Comparison of ENCODE assay signal across 10 mouse cellular contexts in the genomic region with DNA sequence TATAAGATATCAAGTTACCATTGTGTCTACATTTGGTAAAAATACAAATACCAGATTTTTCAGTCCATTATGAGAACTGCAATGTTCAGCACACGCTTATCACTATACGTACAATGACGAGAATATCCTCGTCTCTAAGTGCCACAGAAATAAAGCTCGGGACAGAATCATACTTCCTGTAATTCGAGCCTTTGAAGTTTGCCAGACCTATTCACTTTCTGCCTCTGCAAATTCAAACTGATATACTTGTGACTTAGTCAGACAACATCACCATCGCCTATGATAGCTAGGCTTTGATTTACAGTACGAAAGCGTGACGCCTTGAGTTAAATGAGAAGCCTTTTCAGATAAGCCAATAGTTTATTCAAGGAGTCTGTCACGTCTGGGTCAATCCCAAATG. TPM values are rescaled to one million over a fixed set of nuclear protein-coding genes. Genes with fewer than 3 reads are reported as not detected.
A peak's percentile ranks its signal among the peaks of the same experiment; 100 is the strongest.
DNase-seq lines count a peak whose midpoint lies in the region; ATAC-seq and TF ChIP-seq lines count a peak whose summit lies in the region.
"Had no signal": no experiment of that assay in that cellular context is flagged by ENCODE, and none has a peak within 500 bp of the region (broad histone marks: within the 10 kb centered on the region; RNA-seq: fewer than 3 reads in every experiment).

No protein-coding gene starts in this region.

- TF ChIP-seq CTCF in C2C12 (IDR thresholded peaks at IDR 0.05; ENCODE audit: control insufficient read depth, insufficient read depth, insufficient read length) = no peak

- H3K79me3 ChIP-seq in C2C12 (ENCODE audit: low read depth) = peaks cover 52% of the 10 kb centered on the region

- intact Hi-C loops in left cerebral cortex, postnatal 25 days (cut with DNase I) = no loop called here

- H3ac ChIP-seq in C2C12 (ENCODE audit: control insufficient read depth, insufficient read length, low read depth) = peak overlapping the region; percentile 6

- H3K27ac ChIP-seq in heart, embryonic 10.5 days = 0 out of 2 replicates have a peak overlapping the region, but pooled peaks have one; percentile 59
- peak overlapping the region; percentile 21 for H3K27ac ChIP-seq in heart, embryonic 16.5 days (ENCODE audit: low read length)
- H3K27ac ChIP-seq in liver, embryonic 11.5 days (ENCODE audit: low read depth, low read length) = no peak overlapping the region

- H3K9me3 ChIP-seq in heart, embryonic 10.5 days = no peaks in the 10 kb centered on the region
- H3K9me3 ChIP-seq in heart, embryonic 16.5 days (replicated peaks; ENCODE audit: control insufficient read depth, low read length) = no peaks in the 10 kb centered on the region
- no peaks in the 10 kb centered on the region for H3K9me3 ChIP-seq in liver, embryonic 11.5 days (ENCODE audit: control insufficient read depth, low read length)

- H3K4me3 ChIP-seq in heart, embryonic 10.5 days = peak overlapping the region; percentile 88
- peak overlapping the region; percentile 67 for H3K4me3 ChIP-seq in C2C12 (ENCODE audit: insufficient read depth, poor library complexity, severe bottlenecking)
- peak overlapping the region; percentile 94 for H3K4me3 ChIP-seq in heart, embryonic 16.5 days (ENCODE audit: low read length)
- H3K4me3 ChIP-seq in liver, embryonic 11.5 days (ENCODE audit: low read depth, low read length) = peak overlapping the region; percentile 24

- no peaks in the 10 kb centered on the region for H3K27me3 ChIP-seq in heart, embryonic 10.5 days (ENCODE audit: insufficient read depth, poor library complexity, severe bottlenecking)
- H3K27me3 ChIP-seq in C2C12 (ENCODE audit: control insufficient read depth, insufficient read depth, insufficient read length) = no peaks in the 10 kb centered on the region
- H3K27me3 ChIP-seq in heart, embryonic 16.5 days (ENCODE audit: control insufficient read depth, insufficient read depth, low read length) = no peaks in the 10 kb centered on the region
- H3K27me3 ChIP-seq in liver, embryonic 11.5 days (replicated peaks; ENCODE audit: control insufficient read depth, insufficient read depth, low read length) = peaks cover 6% of the 10 kb centered on the region; the same call in 1 of the 2 replicates

- ATAC-seq in heart, embryonic 16.5 days (replicated peaks; ENCODE audit: extremely low read depth, insufficient read depth, low FRiP score) = 0 out of 2 replicates have a peak, but pooled peaks have one; percentile 12
- no peak for ATAC-seq in liver, embryonic 11.5 days (replicated peaks; ENCODE audit: low FRiP score)

- H3K4me2 ChIP-seq in heart, embryonic 16.5 days (ENCODE audit: low read depth, low read length) = peak overlapping the region; percentile 73
- H3K4me2 ChIP-seq in liver, embryonic 11.5 days = peak overlapping the region; percentile 50

- H3K79me2 ChIP-seq in C2C12 (ENCODE audit: control insufficient read depth, insufficient read depth) = peaks cover 69% of the 10 kb centered on the region

- no peak for DNase-seq in heart, embryonic 10.5 days (ENCODE audit: low spot score)
- DNase-seq in heart, adult 11 months = no peak
- DNase-seq in liver, embryonic 11.5 days (ENCODE audit: low spot score) = no peak
- no peak for DNase-seq in left cerebral cortex, postnatal 25 days (ENCODE audit: low spot score in 2 of 2)
- no peak for DNase-seq in layer of hippocampus, postnatal 36 days
- no peak for DNase-seq in adrenal gland, postnatal 4 days (ENCODE audit: low spot score in 2 of 2)
- DNase-seq: adrenal gland, adult 8-10 months; spleen, adult 18-20 months had no signal

- no peaks in the 10 kb centered on the region for H3K36me3 ChIP-seq in heart, embryonic 10.5 days
- H3K36me3 ChIP-seq in C2C12 (ENCODE audit: control insufficient read depth, insufficient read depth) = no peaks in the 10 kb centered on the region
- H3K36me3 ChIP-seq in heart, embryonic 16.5 days (ENCODE audit: control insufficient read depth, insufficient read depth) = no peaks in the 10 kb centered on the region
- no peaks in the 10 kb centered on the region for H3K36me3 ChIP-seq in liver, embryonic 11.5 days (ENCODE audit: control insufficient read depth, insufficient read depth, low read length)

- H3K4me1 ChIP-seq in heart, embryonic 10.5 days = peaks cover 4% of the 10 kb centered on the region; the same call in 1 of the 2 replicates
- H3K4me1 ChIP-seq in heart, embryonic 16.5 days (ENCODE audit: control insufficient read depth, insufficient read depth, low read length) = 0 out of 2 replicates have a peak, but pooled peaks cover 6% of the 10 kb centered on the region
- no peaks in the 10 kb centered on the region; the same call in 1 of the 2 replicates for H3K4me1 ChIP-seq in liver, embryonic 11.5 days (replicated peaks; ENCODE audit: control insufficient read depth, insufficient read depth, low read length)

- H3K9ac ChIP-seq in heart, embryonic 16.5 days (ENCODE audit: low read length) = peak overlapping the region; percentile 63
- H3K9ac ChIP-seq in liver, embryonic 11.5 days (ENCODE audit: low read depth, low read length) = no peak overlapping the region

- 17% methylated on average over 11 of the region's 11 CpGs for WGBS in heart, embryonic 10.5 days
- 5% methylated on average over 11 of the region's 11 CpGs for WGBS in heart, embryonic 16.5 days
- WGBS in liver, embryonic 11.5 days = 22% methylated on average over 11 of the region's 11 CpGs

TF ChIP-seq in C2C12, 6 proteins besides CTCF, POLR2A, EP300 and RAD21:
- TF ChIP-seq MYOD1 (IDR thresholded peaks at IDR 0.05; ENCODE audit: control insufficient read depth, insufficient read length, low read depth) (no peak), CEBPB (IDR thresholded peaks at IDR 0.05; ENCODE audit: low read depth) (no peak)

RNA-seq across cellular contexts. Expression of a gene that starts 1.6 kb away (rescaled TPM):
- polyA plus RNA-seq in heart, embryonic 10.5 days (2016; fragmentation: Nextera tagmentation; extraction: Ambion mirVana) = 11.5 and 12.9 TPM in 2 replicates
- polyA plus RNA-seq in C2C12 (2012; fragmentation: generic; extraction: Trizol) = 20.4 TPM
- polyA plus RNA-seq in heart, embryonic 16.5 days (2015; fragmentation: Nextera tagmentation; extraction: Ambion mirVana) = 7.0 and 9.6 TPM in 2 replicates
- polyA plus RNA-seq in liver, embryonic 11.5 days (2014; fragmentation: Nextera tagmentation; extraction: Ambion mirVana) = 6.8 and 7.3 TPM in 2 replicates
- 1 to 10 TPM; 3.8 TPM for total RNA-seq in left cerebral cortex, postnatal 25 days (2021)
- 1 to 10 TPM; 2.5 to 4.0 TPM for total RNA-seq in layer of hippocampus, postnatal 36 days (2021)
- total RNA-seq in adrenal gland, postnatal 4 days (2021) = 10 to 100 TPM in 1 of 2 experiments, 1 to 10 TPM in 1; 9.5 to 10.8 TPM

Comparison
In these comparisons a context has a peak if more than half of its experiments do, and no peak if none do; other contexts are left out.
1. H3K4me3 ChIP-seq: peak in every context shown above with its lines; median percentile 94 in heart, embryonic 16.5 days; 88 in heart, embryonic 10.5 days; 67 in C2C12; 24 in liver, embryonic 11.5 days.